Mouse (Mus musculus) bone marrow macrophage, adult 2 months (primary cell): ENCODE results near the gene Six2.

Experiments used
- CTCF ChIP-seq: IDR thresholded peaks from 2 replicates; pipeline ENCODE4 v1.5.1; 2012; ENCODE audit warnings: low read depth, mild to moderate bottlenecking, low read length, moderate library complexity
- POLR2A ChIP-seq: IDR thresholded peaks from 2 replicates; pipeline ENCODE4 v1.6.1; 2012; ENCODE audit warnings: mild to moderate bottlenecking, low read depth, low read length, borderline replicate concordance

GRCm38 (mm10) chr17:85660016-85660415 is 28.1 kb downstream of the Six2 start:
- TF ChIP-seq CTCF (no peak), POLR2A (no peak)
